Mouse (Mus musculus): ENCODE measurements around the gene Gnb5. TPM values are rescaled to one million over a fixed set of nuclear protein-coding genes. Genes with fewer than 3 reads are reported as not detected.
"Not testable (repeated sequence)": the region's sequence is repeated elsewhere in the genome, so short reads cannot be mapped to it uniquely, and the experiment has no call there.

The Gnb5 gene
- total and polyA plus RNA-seq, 2 experiments from 2014 or later: 73.2 to 91.4 TPM

- TF ChIP-seq CTCF (IDR thresholded peaks at IDR 0.05; ENCODE audit: low read depth): no peak
- no peaks in the 10 kb centered on the region for H3K27me3 ChIP-seq (ENCODE audit: insufficient read depth, low read length)
- ATAC-seq: no peak
- WGBS: 88% methylated on average over 4 of the region's 4 CpGs
- H3K4me1 ChIP-seq (ENCODE audit: insufficient read depth): no peaks in the 10 kb centered on the region
- H3K36me3 ChIP-seq (ENCODE audit: insufficient read depth): no peaks in the 10 kb centered on the region
- no peak overlapping the region for H3K9ac ChIP-seq
- DNase-seq: no peak
- no peaks in the 10 kb centered on the region for H3K9me3 ChIP-seq (ENCODE audit: low read length)
- no peak overlapping the region for H3K4me2 ChIP-seq (ENCODE audit: low read depth)
- H3K4me3 ChIP-seq (ENCODE audit: low read depth, low read length): no peak overlapping the region
- no peak overlapping the region for H3K27ac ChIP-seq (ENCODE audit: low read depth, low read length)
Measured at GRCm38 (mm10) chr9:75355783-75356182, 49.7 kb downstream of the Gnb5 start.

GRCm38 (mm10) chr9:75357087-75357654, 51.1 kb downstream of the Gnb5 start:
- ATAC-seq (peak; percentile 71), DNase-seq (peak; percentile 33)
- H3K9ac ChIP-seq: no peak overlapping the region
- no peaks in the 10 kb centered on the region for H3K9me3 ChIP-seq (ENCODE audit: low read length)
- H3K36me3 ChIP-seq (ENCODE audit: insufficient read depth): no peaks in the 10 kb centered on the region
- no peak overlapping the region for H3K4me3 ChIP-seq (ENCODE audit: low read depth, low read length)
- no peak overlapping the region for H3K4me2 ChIP-seq (ENCODE audit: low read depth)
- no peaks in the 10 kb centered on the region for H3K4me1 ChIP-seq (ENCODE audit: insufficient read depth)
- no peak for TF ChIP-seq CTCF (IDR thresholded peaks at IDR 0.05; ENCODE audit: low read depth)
- H3K27ac ChIP-seq (ENCODE audit: low read depth, low read length): no peak overlapping the region
- 72% methylated on average over 9 of the region's 9 CpGs for WGBS
- H3K27me3 ChIP-seq (ENCODE audit: insufficient read depth, low read length): no peaks in the 10 kb centered on the region

GRCm38 (mm10) chr9:75361699-75362098, 55.6 kb downstream of the Gnb5 start:
- H3K9me3 ChIP-seq (ENCODE audit: low read length): no peaks in the 10 kb centered on the region
- ATAC-seq (no peak), DNase-seq (peak; percentile 56)
- H3K27ac ChIP-seq (ENCODE audit: low read depth, low read length): no peak overlapping the region
- H3K4me2 ChIP-seq (ENCODE audit: low read depth): no peak overlapping the region
- WGBS: 43% methylated on average over 5 of the region's 5 CpGs
- no peaks in the 10 kb centered on the region for H3K27me3 ChIP-seq (ENCODE audit: insufficient read depth, low read length)
- H3K4me1 ChIP-seq (ENCODE audit: insufficient read depth): no peaks in the 10 kb centered on the region
- H3K36me3 ChIP-seq (ENCODE audit: insufficient read depth): no peaks in the 10 kb centered on the region
- TF ChIP-seq CTCF (IDR thresholded peaks at IDR 0.05; ENCODE audit: low read depth): peak; percentile 72
- no peak overlapping the region for H3K9ac ChIP-seq
- H3K4me3 ChIP-seq (ENCODE audit: low read depth, low read length): no peak overlapping the region

- Histone ChIP-seq H3K36me3 (ENCODE audit: insufficient read depth) (no peaks in the 10 kb centered on the region), H3K9ac (no peak overlapping the region), H3K4me1 (ENCODE audit: insufficient read depth) (no peaks in the 10 kb centered on the region), H3K9me3 (ENCODE audit: low read length) (no peaks in the 10 kb centered on the region), H3K27ac (ENCODE audit: low read depth, low read length) (no peak overlapping the region), H3K27me3 (ENCODE audit: insufficient read depth, low read length) (no peaks in the 10 kb centered on the region), H3K4me2 (ENCODE audit: low read depth) (no peak overlapping the region), H3K4me3 (ENCODE audit: low read depth, low read length) (no peak overlapping the region)
- 85% methylated on average over 4 of the region's 4 CpGs for WGBS
- no peak for TF ChIP-seq CTCF (IDR thresholded peaks at IDR 0.05; ENCODE audit: low read depth)
- DNase-seq (no peak), ATAC-seq (no peak)
Measured at GRCm38 (mm10) chr9:75362201-75362600, 56.1 kb downstream of the Gnb5 start.

GRCm38 (mm10) chr9:75363001-75363400, 56.9 kb downstream of the Gnb5 start:
- TF ChIP-seq CTCF (IDR thresholded peaks at IDR 0.05; ENCODE audit: low read depth): no peak
- no peak overlapping the region for H3K9ac ChIP-seq
- DNase-seq (no peak), ATAC-seq (no peak)
- no peak overlapping the region for H3K27ac ChIP-seq (ENCODE audit: low read depth, low read length)
- H3K4me1 ChIP-seq (ENCODE audit: insufficient read depth): no peaks in the 10 kb centered on the region
- no peak overlapping the region for H3K4me2 ChIP-seq (ENCODE audit: low read depth)
- H3K36me3 ChIP-seq (ENCODE audit: insufficient read depth): no peaks in the 10 kb centered on the region
- H3K9me3 ChIP-seq (ENCODE audit: low read length): no peaks in the 10 kb centered on the region
- no peaks in the 10 kb centered on the region for H3K27me3 ChIP-seq (ENCODE audit: insufficient read depth, low read length)
- H3K4me3 ChIP-seq (ENCODE audit: low read depth, low read length): no peak overlapping the region
- WGBS: 87% methylated on average over 5 of the region's 5 CpGs

- H3K36me3 ChIP-seq (ENCODE audit: insufficient read depth); ATAC-seq; H3K4me2 ChIP-seq (ENCODE audit: low read depth); H3K27ac ChIP-seq (ENCODE audit: low read depth, low read length); DNase-seq; H3K4me3 ChIP-seq (ENCODE audit: low read depth, low read length); H3K9me3 ChIP-seq (ENCODE audit: low read length); H3K9ac ChIP-seq; H3K27me3 ChIP-seq (ENCODE audit: insufficient read depth, low read length); H3K4me1 ChIP-seq (ENCODE audit: insufficient read depth): not testable (repeated sequence)
- WGBS: 71% methylated on average over 7 of the region's 7 CpGs
Measured at GRCm38 (mm10) chr9:75363702-75364101, 57.6 kb downstream of the Gnb5 start.

- Histone ChIP-seq H3K36me3 (ENCODE audit: insufficient read depth) (no peaks in the 10 kb centered on the region), H3K27ac (ENCODE audit: low read depth, low read length) (no peak overlapping the region), H3K9me3 (ENCODE audit: low read length) (no peaks in the 10 kb centered on the region), H3K4me2 (ENCODE audit: low read depth) (no peak overlapping the region), H3K4me1 (ENCODE audit: insufficient read depth) (no peaks in the 10 kb centered on the region), H3K27me3 (ENCODE audit: insufficient read depth, low read length) (no peaks in the 10 kb centered on the region), H3K4me3 (ENCODE audit: low read depth, low read length) (no peak overlapping the region), H3K9ac (no peak overlapping the region)
- DNase-seq: no peak
- no peak for TF ChIP-seq CTCF (IDR thresholded peaks at IDR 0.05; ENCODE audit: low read depth)
- ATAC-seq: no peak
- WGBS: 63% methylated on average over 4 of the region's 4 CpGs
Measured at GRCm38 (mm10) chr9:75365195-75365594, 59.1 kb downstream of the Gnb5 start.
